Mouse (Mus musculus) embryonic fibroblast, embryonic 13.5 days (primary cell): Measurements from ENCODE around the gene Btbd1.

ENCODE experiments used
- CTCF ChIP-seq: IDR thresholded peaks from 2 replicates; pipeline ENCODE4 v1.5.1; 2011; ENCODE audit warnings: mild to moderate bottlenecking, control low read depth, low read length, moderate library complexity, borderline replicate concordance; ENCODE audit not compliant: insufficient read depth
- POLR2A ChIP-seq: IDR thresholded peaks from 2 replicates; pipeline ENCODE4 v1.6.1; 2011; ENCODE audit warnings: low read depth, mild to moderate bottlenecking, control low read depth, low read length, moderate library complexity

DNA sequence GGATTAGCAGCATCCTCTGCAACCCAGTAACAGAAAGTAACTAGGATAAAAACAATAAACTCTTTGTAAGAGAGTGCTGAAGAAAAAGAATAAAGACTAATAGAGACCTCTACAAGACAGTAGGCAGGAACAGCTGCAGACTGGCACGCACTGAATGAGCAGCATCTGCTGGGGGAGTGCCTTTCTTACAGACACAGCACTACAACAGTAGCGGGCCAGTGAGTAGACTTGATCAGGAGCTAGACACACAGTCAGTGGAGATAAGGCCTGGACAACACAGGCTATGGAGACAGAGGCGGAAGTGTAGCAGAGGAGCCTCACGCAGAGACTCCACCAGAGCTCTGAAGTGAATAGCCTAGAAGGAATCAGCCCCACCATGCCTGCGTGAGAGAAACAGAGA is 23.2 kb downstream of the Btbd1 start:
- TF ChIP-seq CTCF (no peak), POLR2A (no peak)
